Mouse (Mus musculus): ENCODE measurements around the gene Myo1c. TPM values are rescaled to one million over a fixed set of nuclear protein-coding genes. Genes with fewer than 3 reads are reported as not detected.

Myo1c gene
- 16.4 and 19.3 TPM in 2 replicates for polyA plus RNA-seq (2016; fragmentation: Nextera tagmentation; extraction: Ambion mirVana)

GRCm38 (mm10) chr11:75650311-75650710 lies at the start of gene Myo1c:
Myo1c (plus strand) TSS chr11:75650504.
- Histone ChIP-seq H3K27me3 (ENCODE audit: low read depth, poor library complexity, severe bottlenecking) (peaks cover 45% of the 10 kb centered on the region), H3K36me3 (no peaks in the 10 kb centered on the region), H3K4me1 (peaks cover 52% of the 10 kb centered on the region), H3K9me3 (replicated peaks) (no peaks in the 10 kb centered on the region), H3K4me3 (peak within 1 kb of the TSS; percentile 79), H3K27ac (replicated peaks) (peak within 1 kb of the TSS; percentile 88)
- no peak for DNase-seq (ENCODE audit: low spot score)
- WGBS, result 64% methylated on average over 7 of the region's 7 CpGs

- H3K27me3 ChIP-seq (ENCODE audit: low read depth, poor library complexity, severe bottlenecking), result no peaks in the 10 kb centered on the region
- H3K27ac ChIP-seq (replicated peaks), result no peak overlapping the region
- H3K4me1 ChIP-seq, result no peaks in the 10 kb centered on the region
- DNase-seq (ENCODE audit: low spot score), result no peak
- whole genome bisulfite sequencing, result 94% methylated on average over 5 of the region's 5 CpGs
- no peak overlapping the region for H3K4me3 ChIP-seq
- H3K9me3 ChIP-seq (replicated peaks), result no peaks in the 10 kb centered on the region
- peaks cover 90% of the 10 kb centered on the region for H3K36me3 ChIP-seq
Observed at GRCm38 (mm10) chr11:75604826-75605225, 45.5 kb upstream of the Myo1c start.

GRCm38 (mm10) chr11:75605318-75605717 lies 45.0 kb upstream of the Myo1c start:
- no peak for DNase-seq (ENCODE audit: low spot score)
- Histone ChIP-seq H3K27ac (replicated peaks) (no peak overlapping the region), H3K4me1 (no peaks in the 10 kb centered on the region), H3K27me3 (ENCODE audit: low read depth, poor library complexity, severe bottlenecking) (no peaks in the 10 kb centered on the region), H3K9me3 (replicated peaks) (no peaks in the 10 kb centered on the region), H3K4me3 (no peak overlapping the region), H3K36me3 (peaks cover 90% of the 10 kb centered on the region)
- WGBS, result 72% methylated on average over 1 of the region's 1 CpGs

- Histone ChIP-seq H3K27me3 (ENCODE audit: low read depth, poor library complexity, severe bottlenecking) (no peaks in the 10 kb centered on the region), H3K4me3 (no peak overlapping the region), H3K9me3 (replicated peaks) (no peaks in the 10 kb centered on the region), H3K36me3 (peaks cover 88% of the 10 kb centered on the region), H3K27ac (replicated peaks) (no peak overlapping the region), H3K4me1 (no peaks in the 10 kb centered on the region)
- no peak for DNase-seq (ENCODE audit: low spot score)
- 91% methylated on average over 5 of the region's 5 CpGs for WGBS
Observed at GRCm38 (mm10) chr11:75608776-75609175, 41.5 kb upstream of the Myo1c start.

- H3K4me1 ChIP-seq, result no peaks in the 10 kb centered on the region
- H3K9me3 ChIP-seq (replicated peaks), result no peaks in the 10 kb centered on the region
- no peak for DNase-seq (ENCODE audit: low spot score)
- H3K36me3 ChIP-seq, result peaks cover 90% of the 10 kb centered on the region
- H3K27me3 ChIP-seq (ENCODE audit: low read depth, poor library complexity, severe bottlenecking), result no peaks in the 10 kb centered on the region
- no peak overlapping the region for H3K27ac ChIP-seq (replicated peaks)
- 90% methylated on average over 2 of the region's 2 CpGs for WGBS
- H3K4me3 ChIP-seq, result no peak overlapping the region
Observed at GRCm38 (mm10) chr11:75610021-75610420, 40.3 kb upstream of the Myo1c start.

GRCm38 (mm10) chr11:75614769-75615168 lies 35.5 kb upstream of the Myo1c start:
- DNase-seq (ENCODE audit: low spot score), result no peak
- Histone ChIP-seq H3K27me3 (ENCODE audit: low read depth, poor library complexity, severe bottlenecking) (no peaks in the 10 kb centered on the region), H3K4me1 (no peaks in the 10 kb centered on the region), H3K36me3 (peaks cover 92% of the 10 kb centered on the region), H3K4me3 (no peak overlapping the region), H3K27ac (replicated peaks) (no peak overlapping the region), H3K9me3 (replicated peaks) (no peaks in the 10 kb centered on the region)
- WGBS, result 93% methylated on average over 1 of the region's 1 CpGs

GRCm38 (mm10) chr11:75615556-75615955 lies 34.7 kb upstream of the Myo1c start:
- no peaks in the 10 kb centered on the region for H3K9me3 ChIP-seq (replicated peaks)
- no peak overlapping the region for H3K27ac ChIP-seq (replicated peaks)
- H3K4me3 ChIP-seq, result no peak overlapping the region
- H3K36me3 ChIP-seq, result peaks cover 92% of the 10 kb centered on the region
- H3K4me1 ChIP-seq, result no peaks in the 10 kb centered on the region
- 90% methylated on average over 2 of the region's 2 CpGs for WGBS
- H3K27me3 ChIP-seq (ENCODE audit: low read depth, poor library complexity, severe bottlenecking), result no peaks in the 10 kb centered on the region
- DNase-seq (ENCODE audit: low spot score), result no peak

- Histone ChIP-seq H3K36me3 (peaks cover 88% of the 10 kb centered on the region), H3K4me3 (no peak overlapping the region), H3K27ac (replicated peaks) (no peak overlapping the region), H3K9me3 (replicated peaks) (no peaks in the 10 kb centered on the region), H3K27me3 (ENCODE audit: low read depth, poor library complexity, severe bottlenecking) (no peaks in the 10 kb centered on the region), H3K4me1 (no peaks in the 10 kb centered on the region)
- WGBS, result 81% methylated on average over 5 of the region's 5 CpGs
- DNase-seq (ENCODE audit: low spot score), result no peak
Observed at GRCm38 (mm10) chr11:75619133-75619532, 31.2 kb upstream of the Myo1c start.

- Histone ChIP-seq H3K36me3 (peaks cover 84% of the 10 kb centered on the region), H3K4me1 (no peaks in the 10 kb centered on the region)
Observed at GRCm38 (mm10) chr11:75620136-75620780, 30.0 kb upstream of the Myo1c start.

GRCm38 (mm10) chr11:75621426-75621825 lies 28.9 kb upstream of the Myo1c start:
- H3K9me3 ChIP-seq (replicated peaks), result no peaks in the 10 kb centered on the region

More at GRCm38 (mm10) chr11:75620136-75620780, 30.0 kb upstream of the Myo1c start:
- WGBS, result 91% methylated on average over 12 of the region's 12 CpGs
- Histone ChIP-seq H3K27ac (replicated peaks) (no peak overlapping the region), H3K9me3 (replicated peaks) (no peaks in the 10 kb centered on the region), H3K27me3 (ENCODE audit: low read depth, poor library complexity, severe bottlenecking) (no peaks in the 10 kb centered on the region), H3K4me3 (no peak overlapping the region)
- DNase-seq (ENCODE audit: low spot score), result no peak

GRCm38 (mm10) chr11:75622588-75623329 lies 27.5 kb upstream of the Myo1c start:
- no peaks in the 10 kb centered on the region for H3K27me3 ChIP-seq (ENCODE audit: low read depth, poor library complexity, severe bottlenecking)
- DNase-seq (ENCODE audit: low spot score), result no peak
- 86% methylated on average over 2 of the region's 2 CpGs for WGBS
- no peak overlapping the region for H3K27ac ChIP-seq (replicated peaks)
- peaks cover 85% of the 10 kb centered on the region for H3K36me3 ChIP-seq
- no peaks in the 10 kb centered on the region for H3K4me1 ChIP-seq
- no peaks in the 10 kb centered on the region for H3K9me3 ChIP-seq (replicated peaks)
- no peak overlapping the region for H3K4me3 ChIP-seq

More at GRCm38 (mm10) chr11:75621426-75621825, 28.9 kb upstream of the Myo1c start:
- Histone ChIP-seq H3K27ac (replicated peaks) (no peak overlapping the region), H3K4me1 (no peaks in the 10 kb centered on the region), H3K4me3 (no peak overlapping the region), H3K36me3 (peaks cover 86% of the 10 kb centered on the region), H3K27me3 (ENCODE audit: low read depth, poor library complexity, severe bottlenecking) (no peaks in the 10 kb centered on the region)
- no peak for DNase-seq (ENCODE audit: low spot score)
- WGBS, result 90% methylated on average over 2 of the region's 2 CpGs

GRCm38 (mm10) chr11:75624102-75624554 lies 26.2 kb upstream of the Myo1c start:
- no peak overlapping the region for H3K4me3 ChIP-seq
- H3K36me3 ChIP-seq, result peaks cover 85% of the 10 kb centered on the region
- no peaks in the 10 kb centered on the region for H3K9me3 ChIP-seq (replicated peaks)
- H3K27me3 ChIP-seq (ENCODE audit: low read depth, poor library complexity, severe bottlenecking), result no peaks in the 10 kb centered on the region
- no peaks in the 10 kb centered on the region for H3K4me1 ChIP-seq
- 72% methylated on average over 2 of the region's 2 CpGs for WGBS
- no peak overlapping the region for H3K27ac ChIP-seq (replicated peaks)
- no peak for DNase-seq (ENCODE audit: low spot score)

- Histone ChIP-seq H3K9me3 (replicated peaks) (no peaks in the 10 kb centered on the region), H3K27me3 (ENCODE audit: low read depth, poor library complexity, severe bottlenecking) (no peaks in the 10 kb centered on the region), H3K4me3 (no peak overlapping the region), H3K36me3 (peaks cover 68% of the 10 kb centered on the region), H3K27ac (replicated peaks) (no peak overlapping the region), H3K4me1 (peaks cover 15% of the 10 kb centered on the region)
- WGBS, result 96% methylated on average over 4 of the region's 4 CpGs
- no peak for DNase-seq (ENCODE audit: low spot score)
Observed at GRCm38 (mm10) chr11:75625820-75626219, 24.5 kb upstream of the Myo1c start.
